Mouse (Mus musculus) heart, embryonic 15.5 days (tissue): ENCODE data around the gene C1qtnf1. TPM values are rescaled to one million over a fixed set of nuclear protein-coding genes. Genes with fewer than 3 reads are reported as not detected.
A peak's percentile ranks its signal among the peaks of the same experiment; 100 is the strongest.

Source experiments
- ATAC-seq: fragments of 200-750 bp; cut with Nextera tagmentation; replicated peaks from 2 replicates; pipeline ENCODE4 v1.8.0; 2017; ENCODE audit warnings: low read depth, moderate TSS enrichment; ENCODE audit not compliant: insufficient number of reproducible peaks, insufficient read depth, low FRiP score
- H3K27ac ChIP-seq: fragments of 300-500 bp; sonication (generic); 2 replicates; pipeline ENCODE4 v1.5.1; 2015; ENCODE audit warnings: mild to moderate bottlenecking, inconsistent platforms
- H3K27me3 ChIP-seq: fragments of 300-500 bp; sonication (generic); 2 replicates; pipeline ENCODE4 v1.6.1; 2015; ENCODE audit warnings: inconsistent platforms
- H3K36me3 ChIP-seq: fragments of 300-500 bp; sonication (generic); 2 replicates; pipeline ENCODE4 v1.6.1; 2015; ENCODE audit warnings: mild to moderate bottlenecking, inconsistent platforms
- H3K4me1 ChIP-seq: fragments of 300-500 bp; sonication (generic); replicated peaks from 2 replicates; pipeline ENCODE4 v1.6.1; 2015; ENCODE audit warnings: inconsistent platforms
- H3K4me2 ChIP-seq: fragments of 300-500 bp; sonication (generic); 2 replicates; pipeline ENCODE4 v1.6.1; 2015; ENCODE audit warnings: inconsistent platforms, mild to moderate bottlenecking, moderate library complexity
- H3K4me3 ChIP-seq: fragments of 300-500 bp; sonication (generic); 2 replicates; pipeline ENCODE4 v1.5.1; 2015; ENCODE audit warnings: mild to moderate bottlenecking, inconsistent platforms
- H3K9ac ChIP-seq: fragments of 300-500 bp; sonication (generic); 2 replicates; pipeline ENCODE4 v1.6.1; 2015; ENCODE audit warnings: mild to moderate bottlenecking, inconsistent platforms
- H3K9me3 ChIP-seq: fragments of 300-500 bp; sonication (generic); replicated peaks from 2 replicates; pipeline ENCODE4 v1.6.1; 2016; ENCODE audit warnings: inconsistent platforms
- WGBS: fragments of 180-500 bp; shearing (Covaris S2); methylation state at CpG from one replicate; pipeline ENCODE4 v1.1.7; 2015; ENCODE audit warnings: mixed read lengths; 5-methylcytosine and 5-hydroxymethylcytosine counted together
- polyA plus RNA-seq: library from polyadenylated mRNA; unstranded; fragments of >200 nt; fragmentation: Nextera tagmentation; extraction: Ambion mirVana; gene quantifications from 2 replicates; pipeline ENCODE4 v1.2.1, GENCODE M21; 2015

The C1qtnf1 gene
- polyA plus RNA-seq, 1 experiment from 2014 or later: 7.9 TPM

- peak within 1 kb of the TSS; percentile 19; the same call in 1 of the 2 replicates for H3K9ac ChIP-seq
- 34% methylated on average over 7 of the region's 7 CpGs for WGBS
- no peaks in the 10 kb centered on the region for H3K27me3 ChIP-seq
- peaks cover 8% of the 10 kb centered on the region; the same call in 1 of the 2 replicates for H3K36me3 ChIP-seq
- no peak; the same call in 1 of the 2 replicates for ATAC-seq
- peaks cover 41% of the 10 kb centered on the region for H3K4me1 ChIP-seq
- H3K9me3 ChIP-seq: no peaks in the 10 kb centered on the region
- peak within 1 kb of the TSS; percentile 13 for H3K4me3 ChIP-seq
- peak within 1 kb of the TSS; percentile 36 for H3K4me2 ChIP-seq
- H3K27ac ChIP-seq: peak within 1 kb of the TSS; percentile 53
Observed at GRCm38 (mm10) chr11:118401760-118402280, 26.2 kb upstream of the C1qtnf1 start, which contains the start of gene Lgals3bp. Gene Lgals3bp (minus strand): TSS chr11:118402092.

- Histone ChIP-seq H3K9ac (no peak overlapping the region), H3K9me3 (no peaks in the 10 kb centered on the region), H3K27ac (no peak overlapping the region), H3K4me1 (peaks cover 41% of the 10 kb centered on the region), H3K27me3 (no peaks in the 10 kb centered on the region), H3K4me3 (no peak overlapping the region), H3K36me3 (peaks cover 22% of the 10 kb centered on the region; the same call in 1 of the 2 replicates), H3K4me2 (no peak overlapping the region)
- no peak for ATAC-seq
- WGBS: 78% methylated on average over 2 of the region's 2 CpGs
Observed at GRCm38 (mm10) chr11:118403183-118403582, 24.8 kb upstream of the C1qtnf1 start.

DNA sequence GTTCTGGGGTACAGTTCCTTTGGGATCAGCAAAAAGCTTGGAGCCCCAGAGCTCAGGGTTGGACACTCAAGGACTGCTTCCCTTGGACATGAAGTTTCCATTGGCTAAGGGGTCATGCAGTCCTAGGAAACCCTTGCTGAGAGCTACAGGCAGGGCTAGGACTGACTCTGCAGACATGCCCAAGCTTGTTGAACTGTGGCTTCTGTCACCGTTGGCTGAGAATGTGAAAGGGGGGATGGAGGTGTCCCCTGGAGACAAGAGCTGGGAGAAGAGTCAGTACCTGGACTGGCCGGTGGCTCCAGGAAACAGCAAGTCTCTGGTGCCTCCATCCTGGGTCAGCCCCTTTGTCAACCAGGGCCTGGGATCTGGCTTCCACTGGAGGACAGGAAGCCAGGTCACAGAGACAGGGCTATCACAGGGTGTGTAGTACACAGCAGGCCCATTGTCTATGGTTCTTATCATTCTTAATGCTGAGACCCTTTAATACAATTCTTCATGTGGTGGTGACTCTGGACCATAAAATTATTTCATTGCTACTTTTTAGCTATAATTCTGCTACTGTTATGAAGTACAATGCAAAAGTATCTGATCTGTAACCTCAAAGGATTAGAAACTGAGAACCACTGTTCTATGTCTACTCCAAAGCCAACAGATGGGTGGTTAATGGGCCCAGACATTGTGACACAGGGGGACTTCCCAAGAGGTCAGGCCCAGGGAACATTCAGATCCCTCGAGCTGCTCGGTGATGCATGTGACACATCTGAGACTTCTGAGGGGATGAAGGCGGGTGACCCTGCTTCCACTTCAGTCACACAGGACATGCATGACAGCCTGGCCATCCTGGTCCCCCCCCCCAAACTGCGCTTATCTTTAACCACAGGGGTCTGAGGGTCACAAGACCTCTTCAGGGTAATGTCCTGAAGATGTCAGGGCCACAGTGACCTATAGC lies 23.8 kb upstream of the C1qtnf1 start:
- H3K4me1 ChIP-seq: peaks cover 41% of the 10 kb centered on the region
- no peak overlapping the region for H3K27ac ChIP-seq
- 69% methylated on average over 6 of the region's 6 CpGs for WGBS

DNA sequence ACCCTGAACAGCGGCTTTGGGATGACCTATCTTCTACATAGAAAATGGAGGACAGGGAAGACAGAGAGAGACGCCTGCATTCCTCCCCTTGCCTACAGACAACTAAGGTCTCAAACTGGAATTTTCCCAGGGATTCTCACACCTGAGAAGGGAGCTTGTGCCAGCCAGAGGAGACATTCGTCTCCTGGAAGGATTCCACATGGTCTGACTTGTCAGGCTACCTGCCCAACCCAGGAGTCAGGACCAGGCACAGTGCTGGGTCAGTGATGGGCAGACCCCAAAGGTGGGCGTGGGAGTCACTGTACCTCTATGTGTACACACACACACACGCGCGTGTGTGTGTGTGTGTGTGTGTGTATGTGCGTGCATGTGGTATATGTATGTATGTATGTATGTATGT lies 22.7 kb upstream of the C1qtnf1 start:
- WGBS: 87% methylated on average over 8 of the region's 8 CpGs
- H3K4me2 ChIP-seq: no peak overlapping the region
- no peak overlapping the region for H3K9ac ChIP-seq
- H3K27ac ChIP-seq: no peak overlapping the region
- no peaks in the 10 kb centered on the region for H3K27me3 ChIP-seq
- no peak for ATAC-seq
- no peak overlapping the region for H3K4me3 ChIP-seq
- H3K4me1 ChIP-seq: peaks cover 32% of the 10 kb centered on the region
- H3K9me3 ChIP-seq: no peaks in the 10 kb centered on the region
- H3K36me3 ChIP-seq: peaks cover 29% of the 10 kb centered on the region; the same call in 1 of the 2 replicates

More for the DNA sequence above, 23.8 kb upstream of the C1qtnf1 start:
- H3K36me3 ChIP-seq: peaks cover 23% of the 10 kb centered on the region; the same call in 1 of the 2 replicates
- no peak overlapping the region for H3K9ac ChIP-seq
- no peak overlapping the region for H3K4me2 ChIP-seq
- no peak for ATAC-seq
- no peaks in the 10 kb centered on the region for H3K9me3 ChIP-seq
- H3K27me3 ChIP-seq: no peaks in the 10 kb centered on the region
- no peak overlapping the region for H3K4me3 ChIP-seq

- Histone ChIP-seq H3K4me1 (peaks cover 20% of the 10 kb centered on the region), H3K27ac (peak overlapping the region; percentile 45), H3K4me2 (no peak overlapping the region), H3K9ac (0 out of 2 replicates have a peak overlapping the region, but pooled peaks have one; percentile 2), H3K4me3 (no peak overlapping the region), H3K9me3 (no peaks in the 10 kb centered on the region), H3K36me3 (peaks cover 40% of the 10 kb centered on the region; the same call in 1 of the 2 replicates), H3K27me3 (no peaks in the 10 kb centered on the region)
- WGBS: 82% methylated on average over 5 of the region's 5 CpGs
- no peak for ATAC-seq
Observed at GRCm38 (mm10) chr11:118406521-118406920, 21.5 kb upstream of the C1qtnf1 start.

DNA sequence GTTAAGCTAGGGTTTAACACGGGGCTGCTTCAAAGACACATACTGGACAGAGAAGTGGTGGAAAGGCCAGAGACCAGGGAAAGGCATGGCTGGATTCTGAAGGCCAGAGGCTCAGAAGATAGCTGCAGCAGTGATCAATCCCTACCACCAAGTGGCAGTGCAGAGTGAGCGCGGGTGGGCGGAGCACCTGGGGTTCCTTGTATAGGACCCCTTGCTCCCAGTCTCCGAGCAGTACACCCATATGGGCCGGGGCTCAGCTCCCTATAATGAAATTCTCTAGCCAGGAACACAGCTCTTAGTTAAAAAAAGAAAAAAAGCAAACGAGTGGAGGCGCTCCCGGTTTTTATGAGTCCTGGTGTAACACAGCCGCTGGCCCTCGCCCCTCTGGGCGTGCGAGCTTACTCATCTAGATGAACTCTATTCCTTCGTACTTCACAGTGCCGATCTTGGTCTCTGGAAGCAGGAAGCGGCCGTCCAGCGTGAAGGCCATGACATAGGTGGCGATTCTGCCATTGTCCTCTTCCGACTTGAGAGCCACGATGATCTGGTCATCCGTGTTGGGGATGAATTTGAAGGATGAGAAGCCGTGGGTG lies 20.6 kb upstream of the C1qtnf1 start:
- no peaks in the 10 kb centered on the region for H3K9me3 ChIP-seq
- no peak for ATAC-seq
- peaks cover 11% of the 10 kb centered on the region for H3K4me1 ChIP-seq
- 83% methylated on average over 23 of the region's 23 CpGs for WGBS
- no peaks in the 10 kb centered on the region for H3K27me3 ChIP-seq
- H3K4me2 ChIP-seq: no peak overlapping the region
- 0 out of 2 replicates have a peak overlapping the region, but pooled peaks have one; percentile 2 for H3K9ac ChIP-seq
- H3K4me3 ChIP-seq: no peak overlapping the region
- H3K27ac ChIP-seq: no peak overlapping the region
- H3K36me3 ChIP-seq: peaks cover 40% of the 10 kb centered on the region; the same call in 1 of the 2 replicates

DNA sequence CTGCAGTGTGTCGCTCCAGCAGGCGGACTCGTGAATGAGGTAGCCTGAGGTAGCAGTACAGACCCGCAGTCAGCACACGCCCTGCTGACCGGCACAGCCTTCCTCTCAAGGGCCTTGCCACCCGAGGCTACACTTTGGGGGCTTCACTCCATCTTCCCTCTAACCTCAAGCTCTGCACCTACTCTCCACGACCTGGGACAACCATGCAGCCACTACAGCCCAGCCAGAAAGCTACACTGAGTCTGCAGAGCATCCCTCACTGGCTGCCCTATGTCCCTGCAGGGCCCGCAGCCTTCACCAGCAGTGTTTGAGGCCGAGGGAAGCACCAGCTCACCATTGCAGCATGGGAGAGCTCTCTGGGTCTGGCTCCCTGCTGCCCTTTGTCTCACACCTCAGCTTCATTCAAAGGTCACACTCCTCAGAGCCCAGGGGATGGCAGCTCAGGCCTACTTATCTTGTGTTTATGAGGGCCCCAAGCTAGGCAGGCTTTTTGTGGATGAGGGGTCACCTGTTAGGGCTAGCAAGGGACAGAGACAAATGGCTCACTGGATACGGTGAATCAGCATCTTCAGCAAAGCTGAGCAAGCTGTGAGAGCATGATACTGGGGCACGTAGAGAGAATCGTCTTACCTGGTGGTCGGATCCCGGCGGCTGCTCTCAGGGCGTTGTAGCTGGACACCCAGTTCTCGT lies 19.8 kb upstream of the C1qtnf1 start:
- Histone ChIP-seq H3K4me2 (no peak overlapping the region), H3K9ac (no peak overlapping the region), H3K4me3 (no peak overlapping the region), H3K27me3 (no peaks in the 10 kb centered on the region), H3K9me3 (no peaks in the 10 kb centered on the region), H3K36me3 (peaks cover 40% of the 10 kb centered on the region; the same call in 1 of the 2 replicates), H3K4me1 (peaks cover 11% of the 10 kb centered on the region), H3K27ac (no peak overlapping the region)
- no peak for ATAC-seq
- WGBS: 69% methylated on average over 18 of the region's 18 CpGs

DNA sequence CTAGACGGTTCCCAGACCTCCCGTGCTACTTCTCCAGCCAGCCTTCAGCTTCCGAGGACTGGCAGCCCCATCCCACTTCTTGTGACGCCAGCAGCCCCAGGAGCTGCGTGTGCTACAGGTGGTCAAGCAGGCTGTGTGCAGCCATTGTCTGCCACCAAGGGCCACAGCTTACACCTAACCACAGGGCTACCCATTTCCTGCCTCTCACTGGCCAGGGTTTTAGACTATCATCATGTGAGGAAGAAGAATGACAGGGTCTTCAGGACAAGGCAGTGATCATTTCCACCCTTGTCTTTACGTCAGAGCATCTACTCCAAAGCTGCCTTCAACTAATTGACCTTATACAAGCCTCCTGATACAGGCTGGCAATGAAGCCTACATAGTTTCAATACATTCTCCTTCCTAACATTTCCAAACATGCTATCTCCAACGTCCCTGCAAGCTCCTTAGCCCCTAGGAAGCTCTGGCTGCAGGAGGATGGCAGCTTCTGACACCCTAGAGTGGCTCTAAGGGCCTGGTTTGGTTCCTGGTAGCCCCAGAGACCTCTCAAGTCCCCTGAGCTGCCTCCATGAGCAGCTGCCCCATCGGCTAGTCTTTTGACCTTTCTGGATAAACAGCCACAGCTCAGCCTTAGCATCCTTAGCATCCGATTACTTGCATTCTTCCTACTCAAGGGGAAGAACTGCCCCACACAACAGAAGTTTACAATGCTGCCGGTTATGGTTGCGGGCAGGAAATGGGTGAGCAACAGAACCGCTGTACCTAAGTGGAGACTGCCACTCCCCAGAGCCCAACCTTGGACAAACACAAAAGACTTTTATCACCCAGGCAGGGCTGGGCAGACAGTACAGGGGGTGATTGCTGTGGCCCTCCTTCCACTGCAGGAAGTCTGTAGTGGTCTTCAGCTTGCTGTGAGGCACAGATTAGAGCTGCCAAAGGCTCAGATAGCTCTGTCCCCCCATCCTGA lies 18.6 kb upstream of the C1qtnf1 start:
- Histone ChIP-seq H3K4me1 (peaks cover 13% of the 10 kb centered on the region), H3K9ac (no peak overlapping the region), H3K4me3 (no peak overlapping the region), H3K36me3 (peaks cover 40% of the 10 kb centered on the region; the same call in 1 of the 2 replicates), H3K27ac (no peak overlapping the region), H3K27me3 (no peaks in the 10 kb centered on the region), H3K4me2 (no peak overlapping the region), H3K9me3 (no peaks in the 10 kb centered on the region)
- WGBS: 73% methylated on average over 12 of the region's 12 CpGs
- ATAC-seq: no peak

DNA sequence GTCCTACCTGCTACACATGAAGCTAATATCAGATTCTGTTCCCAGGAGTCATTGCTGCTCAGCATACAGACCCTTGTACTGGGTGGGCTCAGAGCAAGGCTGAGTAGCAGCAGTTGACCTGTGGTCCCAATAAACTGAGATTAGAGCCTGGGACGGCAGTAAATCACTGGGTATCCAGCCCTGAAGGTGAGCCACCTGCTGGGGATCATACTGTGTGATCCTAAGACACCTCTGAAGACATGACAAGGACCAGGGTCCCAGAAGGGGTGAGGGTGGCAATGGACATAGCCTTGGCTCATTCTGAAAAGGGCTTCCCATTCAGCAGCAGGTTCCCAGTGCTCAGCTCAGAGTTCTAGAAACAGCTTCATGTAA lies 17.9 kb upstream of the C1qtnf1 start:
- Histone ChIP-seq H3K27me3 (no peaks in the 10 kb centered on the region), H3K9ac (no peak overlapping the region), H3K4me3 (no peak overlapping the region), H3K4me2 (no peak overlapping the region), H3K9me3 (no peaks in the 10 kb centered on the region), H3K27ac (no peak overlapping the region), H3K4me1 (peaks cover 13% of the 10 kb centered on the region), H3K36me3 (peaks cover 45% of the 10 kb centered on the region)
- 55% methylated on average over 1 of the region's 1 CpGs for WGBS
- ATAC-seq: no peak

DNA sequence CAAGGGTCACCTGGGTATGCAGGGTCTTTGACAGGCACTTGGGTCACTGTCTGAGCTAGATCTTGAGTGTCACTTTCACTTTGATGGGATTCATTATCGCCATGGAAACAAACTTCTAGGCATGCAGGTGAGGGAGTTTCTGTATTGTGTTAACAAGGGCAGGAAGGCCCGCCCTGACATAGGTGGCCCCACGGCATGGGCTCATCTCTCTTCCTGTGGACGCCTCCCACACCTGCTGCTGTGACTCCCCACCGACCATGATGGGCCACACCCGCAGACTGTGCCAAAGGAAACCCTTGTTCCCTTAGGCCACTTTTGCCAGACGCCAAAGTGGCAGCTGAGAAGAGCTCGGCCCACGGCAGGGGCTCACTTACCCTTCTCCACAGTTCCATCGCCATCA lies 17.5 kb upstream of the C1qtnf1 start:
- Histone ChIP-seq H3K4me2 (no peak overlapping the region), H3K27me3 (no peaks in the 10 kb centered on the region), H3K36me3 (peaks cover 48% of the 10 kb centered on the region), H3K9ac (no peak overlapping the region), H3K27ac (no peak overlapping the region), H3K4me3 (no peak overlapping the region), H3K9me3 (no peaks in the 10 kb centered on the region), H3K4me1 (peaks cover 13% of the 10 kb centered on the region)
- ATAC-seq: no peak
- 88% methylated on average over 10 of the region's 10 CpGs for WGBS
